In the genomic region with DNA sequence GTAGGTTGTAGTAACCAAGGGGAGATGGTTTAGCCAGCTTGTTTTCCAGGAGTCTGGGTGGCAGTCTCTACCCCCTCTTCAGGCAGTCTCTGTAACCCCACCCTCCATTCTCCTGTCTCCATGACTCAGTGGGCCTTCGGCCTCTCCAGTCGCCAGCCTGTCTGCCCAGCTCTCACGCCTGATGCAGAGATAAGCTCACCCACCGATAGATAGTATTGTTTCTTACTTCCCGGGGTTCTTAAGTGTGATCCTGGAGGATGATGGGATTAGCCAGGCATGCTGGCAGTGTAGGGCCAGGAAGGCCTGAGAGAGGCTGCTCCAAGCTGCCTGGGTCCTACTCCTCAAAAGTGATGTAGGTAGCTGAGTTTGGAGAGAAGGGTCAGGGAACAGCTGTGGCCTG, we compare ENCODE assay signal across 17 mouse cellular contexts. TPM values are rescaled to one million over a fixed set of nuclear protein-coding genes. Genes with fewer than 3 reads are reported as not detected.
DNase-seq lines count a peak whose midpoint lies in the region; ATAC-seq lines count a peak whose summit lies in the region.
"Had no signal": no experiment of that assay in that cellular context is flagged by ENCODE, and none has a peak within 500 bp of the region (broad histone marks: within the 10 kb centered on the region; RNA-seq: fewer than 3 reads in every experiment).

No protein-coding gene starts in this region.

- H3K4me1 ChIP-seq in heart, embryonic 12.5 days (replicated peaks) = peaks cover 44% of the 10 kb centered on the region
- H3K4me1 ChIP-seq in neural tube, embryonic 11.5 days (ENCODE audit: control insufficient read depth, insufficient read depth, low read length) = peaks cover 4% of the 10 kb centered on the region
- H3K4me1 ChIP-seq in neural tube, embryonic 15.5 days = peaks cover 18% of the 10 kb centered on the region
- H3K4me1 ChIP-seq: liver, embryonic 13.5 days had no signal

- H3K4me2 ChIP-seq in heart, embryonic 12.5 days = no peak overlapping the region
- H3K4me2 ChIP-seq in neural tube, embryonic 11.5 days (ENCODE audit: low read depth) = no peak overlapping the region
- no peak overlapping the region for H3K4me2 ChIP-seq in neural tube, embryonic 15.5 days
- H3K4me2 ChIP-seq: forebrain, embryonic 12.5 days; hindbrain, embryonic 14.5 days; liver, embryonic 13.5 days; midbrain, embryonic 13.5 days had no signal

- ATAC-seq in heart, embryonic 12.5 days (ENCODE audit: insufficient number of reproducible peaks, low FRiP score) = peak; percentile 26; the same call in 1 of the 2 replicates
- no peak for ATAC-seq in neural tube, embryonic 11.5 days (ENCODE audit: insufficient read depth, low FRiP score, low TSS enrichment)
- no peak for ATAC-seq in neural tube, embryonic 15.5 days (ENCODE audit: low FRiP score)
- ATAC-seq: activated CD4-positive, CD25-positive, alpha-beta regulatory T cell, adult 4 months; intestine, embryonic 16.5 days; midbrain, embryonic 13.5 days; Patski had no signal

- no peaks in the 10 kb centered on the region for H3K36me3 ChIP-seq in heart, embryonic 12.5 days
- no peaks in the 10 kb centered on the region for H3K36me3 ChIP-seq in neural tube, embryonic 11.5 days (ENCODE audit: control insufficient read depth, insufficient read depth, low read length)
- no peaks in the 10 kb centered on the region for H3K36me3 ChIP-seq in neural tube, embryonic 15.5 days
- H3K36me3 ChIP-seq: forebrain, embryonic 12.5 days; liver, embryonic 13.5 days; midbrain, embryonic 13.5 days had no signal

- H3K9me3 ChIP-seq in heart, embryonic 12.5 days (replicated peaks) = no peaks in the 10 kb centered on the region
- no peaks in the 10 kb centered on the region for H3K9me3 ChIP-seq in neural tube, embryonic 11.5 days (ENCODE audit: control insufficient read depth, low read length)
- H3K9me3 ChIP-seq in neural tube, embryonic 15.5 days (replicated peaks) = no peaks in the 10 kb centered on the region
- H3K9me3 ChIP-seq: forebrain, embryonic 12.5 days; liver, embryonic 13.5 days; midbrain, embryonic 13.5 days had no signal

- no peaks in the 10 kb centered on the region; the same call in 1 of the 2 replicates for H3K27me3 ChIP-seq in heart, embryonic 12.5 days (replicated peaks)
- H3K27me3 ChIP-seq in neural tube, embryonic 11.5 days (ENCODE audit: control insufficient read depth, insufficient read depth, low read length) = no peaks in the 10 kb centered on the region
- no peaks in the 10 kb centered on the region for H3K27me3 ChIP-seq in neural tube, embryonic 15.5 days (replicated peaks)
- H3K27me3 ChIP-seq: forebrain, embryonic 12.5 days; midbrain, embryonic 13.5 days; Patski had no signal

- H3K27ac ChIP-seq in heart, embryonic 12.5 days (ENCODE audit: poor library complexity, severe bottlenecking) = no peak overlapping the region
- no peak overlapping the region for H3K27ac ChIP-seq in neural tube, embryonic 11.5 days (ENCODE audit: low read depth, low read length)
- no peak overlapping the region for H3K27ac ChIP-seq in neural tube, embryonic 15.5 days (replicated peaks)
- H3K27ac ChIP-seq: forebrain, embryonic 12.5 days; hindbrain, embryonic 14.5 days; liver, embryonic 13.5 days; midbrain, embryonic 13.5 days had no signal

- no peak overlapping the region; the same call in 1 of the 2 replicates for H3K9ac ChIP-seq in heart, embryonic 12.5 days
- no peak overlapping the region for H3K9ac ChIP-seq in neural tube, embryonic 11.5 days (ENCODE audit: low read length)
- H3K9ac ChIP-seq in neural tube, embryonic 15.5 days (replicated peaks) = no peak overlapping the region
- H3K9ac ChIP-seq: forebrain, embryonic 12.5 days; hindbrain, embryonic 14.5 days; liver, embryonic 13.5 days; midbrain, embryonic 13.5 days had no signal

- H3K4me3 ChIP-seq in heart, embryonic 12.5 days = no peak overlapping the region
- no peak overlapping the region for H3K4me3 ChIP-seq in neural tube, embryonic 11.5 days (ENCODE audit: low read depth, low read length)
- no peak overlapping the region for H3K4me3 ChIP-seq in neural tube, embryonic 15.5 days (replicated peaks)
- H3K4me3 ChIP-seq: forebrain, embryonic 12.5 days; liver, embryonic 13.5 days; midbrain, embryonic 13.5 days; myocyte had no signal

- 19% methylated on average over 5 of the region's 5 CpGs for WGBS in heart, embryonic 12.5 days
- WGBS in neural tube, embryonic 11.5 days = 74% methylated on average over 5 of the region's 5 CpGs
- 81% methylated on average over 5 of the region's 5 CpGs for WGBS in neural tube, embryonic 15.5 days

- DNase-seq in heart, adult 9 months (ENCODE audit: low spot score in 2 of 2) = no peak
- DNase-seq in neural tube, embryonic 11.5 days (ENCODE audit: low spot score) = peak; percentile 8
- peak; percentile 67 for DNase-seq in lung, postnatal 25 days (ENCODE audit: low spot score)
- no peak for DNase-seq in right cerebral cortex, postnatal 14 days
- no peak for DNase-seq in right cerebral cortex, postnatal 36 days (ENCODE audit: low spot score in 2 of 2)
- DNase-seq: cerebellum, adult 9-11 months; liver, embryonic 13.5 days; thymus, postnatal 4 days had no signal

RNA-seq across cellular contexts. Expression of gene Mrps18a, which starts 29.7 kb away (rescaled TPM):
- 121 and 125 TPM in 2 replicates for polyA plus RNA-seq in heart, embryonic 12.5 days (2016; fragmentation: Nextera tagmentation; extraction: Ambion mirVana)
- 125 and 128 TPM in 2 replicates for polyA plus RNA-seq in neural tube, embryonic 11.5 days (2014; fragmentation: Nextera tagmentation; extraction: Ambion mirVana)
- 150 and 154 TPM in 2 replicates for polyA plus RNA-seq in neural tube, embryonic 15.5 days (2015; fragmentation: Nextera tagmentation; extraction: Ambion mirVana)

RNA-seq across cellular contexts. Expression of gene Vegfa, which starts 48.9 kb away (rescaled TPM):
- 6.5 and 6.9 TPM in 2 replicates for polyA plus RNA-seq in heart, embryonic 12.5 days (2016; fragmentation: Nextera tagmentation; extraction: Ambion mirVana)
- 2.3 and 3.4 TPM in 2 replicates for polyA plus RNA-seq in neural tube, embryonic 11.5 days (2014; fragmentation: Nextera tagmentation; extraction: Ambion mirVana)
- 4.1 and 4.8 TPM in 2 replicates for polyA plus RNA-seq in neural tube, embryonic 15.5 days (2015; fragmentation: Nextera tagmentation; extraction: Ambion mirVana)
- polyA plus RNA-seq: activated CD4-positive, CD25-positive, alpha-beta regulatory T cell, adult 4 months had no signal

Comparison
In these comparisons a context has a peak if more than half of its experiments do, and no peak if none do; other contexts are left out.
1. DNase-seq: peak in neural tube, embryonic 11.5 days (single experiment) and lung, postnatal 25 days (single experiment); none in heart, adult 9 months (0 of 2), right cerebral cortex, postnatal 14 days (single experiment) and right cerebral cortex, postnatal 36 days (0 of 2).